Mouse (Mus musculus): ENCODE results near the gene Ddc.

Gene Ddc

GRCm38 (mm10) chr11:11794626-11795025 is 103.3 kb downstream of the Ddc start:
- no peak for DNase-seq (ENCODE audit: low spot score in 2 of 2)

- DNase-seq (ENCODE audit: low spot score in 2 of 2) = peak; percentile 80 to 84
These were observed 109.4 kb downstream of the Ddc start for GRCm38 (mm10) chr11:11788521-11788974.

DNA sequence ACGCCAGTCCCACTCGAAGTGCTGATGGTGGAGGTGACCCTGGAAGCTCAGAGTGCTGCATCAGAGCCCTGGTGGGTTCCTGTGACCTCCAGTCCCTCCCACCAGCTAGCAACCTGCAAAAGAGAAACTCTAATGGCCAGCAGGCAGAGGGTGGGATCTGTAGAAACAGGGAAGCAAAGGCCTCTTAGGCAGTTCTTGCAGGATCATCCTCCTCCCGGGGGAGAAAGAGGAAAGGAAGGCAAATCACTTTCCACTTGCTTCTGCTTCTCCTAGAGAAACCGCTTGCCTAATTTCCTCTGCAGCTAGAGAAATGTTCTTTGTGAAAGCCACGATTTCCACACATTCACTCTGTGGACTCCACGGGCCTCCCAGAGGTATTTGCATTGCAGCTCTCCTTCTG is 112.5 kb downstream of the Ddc start:
- DNase-seq (ENCODE audit: low spot score in 2 of 2) = no peak

DNA sequence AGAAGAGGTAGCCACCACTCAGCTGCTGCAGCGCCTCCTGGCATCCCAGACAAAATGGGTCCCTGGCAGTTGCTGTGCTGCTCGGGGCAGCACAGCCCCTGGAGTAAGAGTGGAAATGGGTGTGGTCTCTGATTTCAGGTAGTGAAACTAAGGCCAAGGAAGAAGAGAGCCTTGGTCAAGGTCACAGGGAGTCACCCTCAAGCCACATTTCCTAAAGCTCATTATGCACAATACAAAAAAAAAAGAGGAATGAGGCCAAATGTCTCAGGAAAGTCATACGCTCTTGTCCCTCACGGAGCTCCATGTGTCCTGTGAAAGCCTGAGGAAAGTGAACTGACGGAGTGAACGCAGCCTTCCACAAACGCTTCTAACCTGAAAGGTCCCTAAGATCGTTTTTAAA is 116.2 kb downstream of the Ddc start:
- peak; percentile 42 to 53 for DNase-seq (ENCODE audit: low spot score in 2 of 2)

GRCm38 (mm10) chr11:11778345-11778744 is 119.6 kb downstream of the Ddc start:
- DNase-seq (ENCODE audit: low spot score in 2 of 2) = no peak

- peak; percentile 71 to 72 for DNase-seq (ENCODE audit: low spot score in 2 of 2)
These were observed 120.1 kb downstream of the Ddc start for GRCm38 (mm10) chr11:11777796-11778195.

- no peak for DNase-seq (ENCODE audit: low spot score in 2 of 2)
These were observed 120.7 kb downstream of the Ddc start for GRCm38 (mm10) chr11:11777246-11777645.

GRCm38 (mm10) chr11:11776822-11777174 is 121.1 kb downstream of the Ddc start:
- DNase-seq (ENCODE audit: low spot score in 2 of 2) = peak; percentile 79 to 83

DNA sequence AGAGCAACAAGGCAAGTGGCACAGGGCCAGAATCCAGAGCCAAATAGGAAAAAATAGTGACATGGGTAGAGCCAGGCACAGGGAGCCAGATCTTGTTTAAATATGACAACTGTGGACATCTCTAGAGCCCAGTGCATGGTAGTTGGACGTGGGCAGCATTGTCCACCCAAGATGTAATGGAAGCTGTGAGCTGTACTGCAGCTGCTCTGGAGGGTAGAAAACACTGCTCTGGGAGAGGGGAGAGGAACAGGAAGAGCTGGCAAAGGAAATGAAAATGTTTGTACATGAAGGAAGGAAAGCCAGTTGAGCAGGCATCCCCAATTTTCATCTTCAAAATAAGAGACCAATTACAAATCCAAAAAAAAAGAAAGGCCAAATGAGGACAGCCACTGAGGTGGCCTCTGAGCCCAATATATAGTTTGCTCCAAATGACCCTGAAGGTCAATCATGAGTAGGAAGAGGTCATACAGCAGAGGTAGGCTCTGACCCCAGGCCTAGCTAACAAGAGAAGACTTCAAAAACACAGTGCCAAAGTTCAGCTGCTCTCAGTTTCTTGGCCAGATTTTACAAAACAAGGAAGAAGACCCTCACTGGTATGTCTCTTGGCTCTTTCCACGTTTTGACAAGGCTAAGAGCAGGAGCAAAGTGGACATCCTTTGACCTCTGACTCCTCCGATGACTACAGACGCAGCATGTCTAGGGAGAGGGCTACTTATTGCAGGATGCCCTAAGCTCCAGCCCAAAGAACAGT is 121.7 kb downstream of the Ddc start:
- DNase-seq (ENCODE audit: low spot score in 2 of 2) = no peak

GRCm38 (mm10) chr11:11774893-11775292 is 123.1 kb downstream of the Ddc start:
- no peak for DNase-seq (ENCODE audit: low spot score in 2 of 2)

- no peak for DNase-seq (ENCODE audit: low spot score in 2 of 2)
These were observed 123.6 kb downstream of the Ddc start for GRCm38 (mm10) chr11:11774384-11774783.

GRCm38 (mm10) chr11:11772196-11772595 is 125.7 kb downstream of the Ddc start:
- no peak for DNase-seq (ENCODE audit: low spot score in 2 of 2)

DNA sequence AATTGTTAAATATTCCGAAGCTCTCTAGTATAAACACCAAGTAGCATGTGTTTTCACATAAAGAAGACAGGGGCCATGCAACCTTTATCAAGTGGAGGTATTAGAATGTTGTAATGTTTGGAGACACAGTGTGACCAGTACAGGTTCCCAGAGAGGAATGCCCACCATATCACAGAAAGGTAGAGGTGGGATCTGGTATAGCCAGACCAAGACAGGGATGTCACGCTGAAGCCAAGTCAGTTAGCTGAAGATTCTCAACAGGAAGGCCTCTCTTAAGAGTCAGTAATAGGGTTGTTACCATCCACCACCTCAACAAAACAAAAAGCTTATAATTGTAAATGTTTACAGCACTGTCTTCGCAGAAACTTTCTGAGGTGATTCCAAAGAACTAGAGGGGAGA is 127.3 kb downstream of the Ddc start:
- DNase-seq (ENCODE audit: low spot score in 2 of 2) = no peak

DNA sequence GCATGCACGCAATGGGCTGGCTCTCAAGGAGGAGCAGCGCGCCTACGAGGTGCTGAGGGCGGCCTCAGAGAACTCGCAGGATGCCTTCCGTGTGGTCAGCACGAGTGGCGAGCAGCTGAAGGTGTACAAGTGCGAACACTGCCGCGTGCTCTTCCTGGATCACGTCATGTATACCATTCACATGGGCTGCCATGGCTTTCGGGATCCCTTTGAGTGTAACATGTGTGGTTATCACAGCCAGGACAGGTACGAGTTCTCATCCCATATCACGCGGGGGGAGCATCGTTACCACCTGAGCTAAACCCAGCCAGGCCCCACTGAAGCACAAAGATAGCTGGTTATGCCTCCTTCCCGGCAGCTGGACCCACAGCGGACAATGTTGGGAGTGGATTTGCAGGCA is 128.7 kb downstream of the Ddc start:
- no peak for DNase-seq (ENCODE audit: low spot score in 2 of 2)

GRCm38 (mm10) chr11:11768057-11768456 is 129.9 kb downstream of the Ddc start:
- peak; percentile 60 to 65 for DNase-seq (ENCODE audit: low spot score in 2 of 2)

GRCm38 (mm10) chr11:11766736-11767135 is 131.2 kb downstream of the Ddc start:
- DNase-seq (ENCODE audit: low spot score in 2 of 2) = no peak

DNA sequence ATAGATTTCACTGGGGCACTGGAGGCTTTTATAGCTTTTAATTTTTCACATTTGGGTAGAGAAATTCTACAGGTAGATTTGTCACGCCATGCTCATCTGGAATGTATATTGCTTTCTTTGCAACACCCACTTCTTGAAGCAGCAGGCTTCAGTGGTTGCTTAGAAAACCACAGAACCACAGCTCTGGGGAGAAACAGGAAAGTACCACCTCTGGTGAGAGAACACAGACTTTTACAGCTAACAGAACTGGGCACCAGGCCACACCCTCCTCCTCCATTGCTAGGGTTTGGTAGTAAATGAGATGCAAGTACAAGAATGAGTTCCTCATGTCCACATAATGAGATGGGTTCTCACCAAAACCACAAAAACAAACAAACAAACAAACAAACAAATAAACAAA is 131.8 kb downstream of the Ddc start:
- DNase-seq (ENCODE audit: low spot score in 2 of 2) = peak; percentile 90 to 91

GRCm38 (mm10) chr11:11765414-11765813 is 132.5 kb downstream of the Ddc start:
- no peak for DNase-seq (ENCODE audit: low spot score in 2 of 2)
